Mouse (Mus musculus) c-Kit-positive CD71-positive TER-119-positive erythroid progenitor cells, embryonic 14.5 days (primary cell): ENCODE results near the gene Diexf.

ENCODE experiments used
- DNase-seq: peaks from one replicate; pipeline ENCODE4 v3.0.0-alpha.2; 2013; ENCODE audit warnings: low spot score

Gene Diexf

GRCm38 (mm10) chr1:193086111-193086841 lies 43.8 kb downstream of the Diexf start:
- no peak for DNase-seq

- no peak for DNase-seq
Measured at GRCm38 (mm10) chr1:193085541-193086020, 44.5 kb downstream of the Diexf start.

DNA sequence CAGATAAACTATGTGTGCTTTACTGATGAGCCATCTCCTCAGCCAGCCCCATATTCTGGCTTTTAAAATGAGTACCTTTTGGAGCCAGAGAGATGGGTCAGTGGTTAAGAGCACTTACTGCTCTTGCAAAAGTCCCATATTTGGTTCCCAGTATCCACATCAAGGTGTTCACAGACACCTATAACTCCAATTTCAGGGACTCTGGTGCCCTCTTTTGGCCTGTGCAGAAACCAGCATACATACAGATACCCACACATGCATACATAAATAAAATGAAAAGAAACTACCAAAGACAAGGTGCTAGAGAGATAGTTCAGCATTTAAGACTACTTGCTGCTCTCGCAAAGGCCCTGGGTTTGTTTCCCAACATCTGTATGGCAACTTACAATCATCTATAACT lies 46.1 kb downstream of the Diexf start:
- DNase-seq: peak; percentile 19

DNA sequence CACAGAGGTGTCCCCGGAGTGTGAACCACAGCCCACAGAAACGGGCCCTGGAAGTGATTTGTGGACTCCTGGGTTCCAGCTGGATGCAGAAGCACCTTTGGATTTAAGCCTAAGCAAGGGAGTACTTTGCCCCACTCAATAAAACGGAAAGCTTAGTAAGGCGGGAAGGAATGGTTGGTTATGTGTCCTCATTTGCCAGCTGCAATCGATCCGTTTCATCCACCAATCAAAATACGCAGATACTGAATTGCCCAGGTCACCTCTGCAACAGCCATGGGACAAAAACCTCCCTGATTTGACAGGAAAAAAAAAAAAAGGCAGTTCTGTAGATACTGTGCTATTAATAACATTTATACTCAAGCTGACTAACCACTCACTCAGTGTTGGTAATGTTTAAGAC lies 47.0 kb downstream of the Diexf start:
- DNase-seq: no peak

GRCm38 (mm10) chr1:193082311-193082921 lies 47.7 kb downstream of the Diexf start:
- DNase-seq: no peak

DNA sequence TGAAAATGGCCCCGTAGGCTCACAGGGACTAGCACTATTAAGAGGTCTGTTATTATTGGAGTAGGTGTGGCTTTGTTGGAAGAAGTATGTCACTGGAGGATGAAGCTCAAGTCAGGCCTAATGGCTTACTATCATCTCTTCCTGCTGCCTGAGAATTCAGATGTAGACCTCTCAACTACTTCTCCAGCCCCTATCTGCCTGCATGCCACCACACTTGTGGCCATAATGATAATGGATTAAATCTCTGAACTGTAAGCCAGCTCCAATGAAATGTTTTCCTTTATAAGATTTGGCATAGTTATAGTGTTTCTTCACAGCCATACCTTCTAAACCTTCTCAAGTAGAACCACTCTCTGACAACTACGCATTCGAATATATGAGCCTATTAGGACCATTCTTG lies 67.5 kb downstream of the Diexf start:
- DNase-seq: no peak

DNA sequence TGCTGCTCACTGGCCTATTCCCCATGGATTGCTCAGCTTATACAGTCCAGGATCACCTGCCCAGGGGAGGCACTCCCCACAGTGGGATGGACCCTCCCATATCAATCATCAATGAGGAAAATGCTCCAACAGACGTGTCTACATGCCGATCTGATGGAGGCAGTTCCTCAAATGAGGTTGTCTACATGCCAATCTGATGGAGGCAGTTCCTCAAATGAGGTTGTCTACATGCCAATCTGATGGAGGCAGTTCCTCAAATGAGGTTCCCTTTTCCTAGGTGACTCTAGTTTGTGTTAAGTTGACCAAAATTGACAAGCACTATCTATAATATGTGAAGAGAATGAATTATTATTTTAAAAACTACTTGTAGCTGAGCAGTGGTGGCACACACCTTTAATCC lies 69.9 kb downstream of the Diexf start:
- DNase-seq: no peak

GRCm38 (mm10) chr1:193059596-193059995 lies 70.5 kb downstream of the Diexf start:
- DNase-seq: no peak

DNA sequence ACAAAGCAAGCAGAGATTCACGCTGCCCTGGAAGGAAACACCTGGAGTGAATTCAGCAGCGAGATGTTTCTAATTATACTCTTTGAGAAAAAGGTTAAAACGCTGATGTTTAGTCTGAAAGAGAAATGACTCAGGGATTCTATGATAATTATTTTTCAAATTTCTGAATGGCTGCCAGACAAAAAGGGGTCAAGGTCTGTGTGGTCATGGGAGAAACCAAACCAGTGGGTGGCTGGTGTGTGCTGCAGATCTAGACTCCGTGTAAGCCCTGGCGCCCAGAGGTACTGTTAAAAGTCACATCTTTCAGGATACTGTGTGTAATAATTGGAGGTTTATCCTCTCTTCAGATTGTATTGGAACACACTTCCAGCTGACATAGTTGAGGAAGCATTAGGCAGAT lies 75.7 kb downstream of the Diexf start:
- DNase-seq: no peak

DNA sequence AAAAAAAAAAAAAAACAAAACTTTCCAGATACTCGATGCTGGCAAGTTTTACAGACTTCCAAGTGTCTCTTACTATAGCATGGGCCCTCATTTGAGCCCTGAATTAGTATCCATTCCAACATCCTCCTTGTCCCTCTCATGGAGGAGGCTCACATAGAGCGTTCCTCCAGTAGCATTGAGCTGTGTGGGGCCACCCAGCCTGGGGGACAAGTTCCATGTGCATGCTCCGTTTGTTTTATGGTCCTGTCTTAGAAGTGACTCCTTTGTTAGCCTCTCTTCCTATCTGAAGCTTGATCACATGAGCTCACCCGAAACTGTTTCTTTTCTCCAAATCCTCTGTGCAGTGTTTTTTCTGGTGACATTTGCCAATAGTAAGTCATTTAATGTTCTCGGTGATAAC lies 77.0 kb downstream of the Diexf start:
- no peak for DNase-seq

GRCm38 (mm10) chr1:193047616-193048015 lies 82.5 kb downstream of the Diexf start:
- DNase-seq: no peak

DNA sequence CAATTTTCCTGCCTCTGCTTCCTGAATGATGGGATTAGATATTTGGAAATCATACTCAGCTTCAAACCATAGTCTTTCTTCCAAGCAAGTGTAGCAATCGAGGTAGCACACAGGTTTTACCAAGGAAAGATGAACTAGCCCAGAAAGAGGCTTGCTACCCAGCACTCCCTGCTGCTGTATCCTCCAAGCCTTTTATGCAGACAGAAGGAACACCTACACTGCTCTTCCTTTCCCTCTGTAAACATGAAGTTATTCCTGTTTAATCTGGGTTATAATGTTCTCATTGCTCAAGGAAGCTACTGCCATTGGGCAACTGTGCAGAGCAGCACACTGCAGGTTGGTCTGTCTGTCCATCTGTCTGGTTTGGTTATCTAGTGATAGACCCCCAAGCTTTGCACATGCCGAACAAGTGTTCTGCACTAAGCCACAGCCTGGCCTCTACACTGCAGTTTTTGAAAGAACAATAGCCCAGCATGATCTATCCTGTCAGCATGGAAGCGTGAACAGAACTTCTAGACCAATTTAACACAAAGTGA lies 87.2 kb downstream of the Diexf start:
- no peak for DNase-seq
